Mouse (Mus musculus): ENCODE measurements at regions not wholly inside any gene's neighbourhood (a gene's known extent, or its start where the extent isn't known, plus 50 kb on each side); places are given as distances from the start of the nearest gene placed in this dataset.

- no peak overlapping the region for H3K27ac ChIP-seq (ENCODE audit: insufficient read depth, low read depth, low read length)
- DNase-seq = no peak
- H3K27me3 ChIP-seq (replicated peaks; ENCODE audit: control insufficient read depth, insufficient read depth, low read length) = no peaks in the 10 kb centered on the region
- no peaks in the 10 kb centered on the region for H3K36me3 ChIP-seq (ENCODE audit: control insufficient read depth, insufficient read depth, low read length)
- WGBS = 29% methylated on average over 19 of the region's 19 CpGs
- no peak overlapping the region for H3K4me3 ChIP-seq (ENCODE audit: insufficient read depth, low read depth, low read length)
- TF ChIP-seq POLR2A (IDR thresholded peaks at IDR 0.05; ENCODE audit: low read depth, low read length) (no peak), CTCF (conservative IDR thresholded peaks at IDR 0.05; ENCODE audit: insufficient read depth, insufficient read length, low read depth, low read length) (no peak)
- no peaks in the 10 kb centered on the region for H3K4me1 ChIP-seq (ENCODE audit: control insufficient read depth, insufficient read depth, low read length)
Observed at GRCm38 (mm10) chr2:71655504-71656390, 89.7 kb upstream of the Itga6 start.

- H3K36me3 ChIP-seq (ENCODE audit: control insufficient read depth, insufficient read depth, low read length) = no peaks in the 10 kb centered on the region
- no peak for DNase-seq
- H3K27ac ChIP-seq (ENCODE audit: insufficient read depth, low read depth, low read length) = no peak overlapping the region
- 73% methylated on average over 8 of the region's 8 CpGs for WGBS
- TF ChIP-seq CTCF (conservative IDR thresholded peaks at IDR 0.05; ENCODE audit: insufficient read depth, insufficient read length, low read depth, low read length) (no peak), POLR2A (IDR thresholded peaks at IDR 0.05; ENCODE audit: low read depth, low read length) (no peak)
- H3K4me1 ChIP-seq (ENCODE audit: control insufficient read depth, insufficient read depth, low read length) = no peaks in the 10 kb centered on the region
- H3K4me3 ChIP-seq (ENCODE audit: insufficient read depth, low read depth, low read length) = no peak overlapping the region
- H3K27me3 ChIP-seq (replicated peaks; ENCODE audit: control insufficient read depth, insufficient read depth, low read length) = no peaks in the 10 kb centered on the region
Observed at GRCm38 (mm10) chr2:71656611-71657244, 88.7 kb upstream of the Itga6 start.

GRCm38 (mm10) chr2:71661438-71661837 lies 84.0 kb upstream of the Itga6 start:
- H3K4me3 ChIP-seq (ENCODE audit: insufficient read depth, low read depth, low read length) = no peak overlapping the region

GRCm38 (mm10) chr2:71661986-71662385 lies 83.4 kb upstream of the Itga6 start:
- Histone ChIP-seq H3K4me1 (ENCODE audit: control insufficient read depth, insufficient read depth, low read length) (no peaks in the 10 kb centered on the region), H3K4me3 (ENCODE audit: insufficient read depth, low read depth, low read length) (no peak overlapping the region), H3K27me3 (replicated peaks; ENCODE audit: control insufficient read depth, insufficient read depth, low read length) (no peaks in the 10 kb centered on the region), H3K27ac (ENCODE audit: insufficient read depth, low read depth, low read length) (no peak overlapping the region), H3K36me3 (ENCODE audit: control insufficient read depth, insufficient read depth, low read length) (no peaks in the 10 kb centered on the region)
- WGBS = 89% methylated on average over 5 of the region's 5 CpGs
- no peak for DNase-seq
- TF ChIP-seq POLR2A (IDR thresholded peaks at IDR 0.05; ENCODE audit: low read depth, low read length) (no peak), CTCF (conservative IDR thresholded peaks at IDR 0.05; ENCODE audit: insufficient read depth, insufficient read length, low read depth, low read length) (no peak)

More at GRCm38 (mm10) chr2:71661438-71661837, 84.0 kb upstream of the Itga6 start:
- Histone ChIP-seq H3K27me3 (replicated peaks; ENCODE audit: control insufficient read depth, insufficient read depth, low read length) (no peaks in the 10 kb centered on the region), H3K36me3 (ENCODE audit: control insufficient read depth, insufficient read depth, low read length) (no peaks in the 10 kb centered on the region), H3K4me1 (ENCODE audit: control insufficient read depth, insufficient read depth, low read length) (no peaks in the 10 kb centered on the region), H3K27ac (ENCODE audit: insufficient read depth, low read depth, low read length) (no peak overlapping the region)
- TF ChIP-seq POLR2A (IDR thresholded peaks at IDR 0.05; ENCODE audit: low read depth, low read length) = no peak
- no peak for TF ChIP-seq CTCF (conservative IDR thresholded peaks at IDR 0.05; ENCODE audit: insufficient read depth, insufficient read length, low read depth, low read length)
- DNase-seq = no peak

- DNase-seq = no peak
- Histone ChIP-seq H3K36me3 (ENCODE audit: control insufficient read depth, insufficient read depth, low read length) (no peaks in the 10 kb centered on the region), H3K4me1 (ENCODE audit: control insufficient read depth, insufficient read depth, low read length) (no peaks in the 10 kb centered on the region), H3K4me3 (ENCODE audit: insufficient read depth, low read depth, low read length) (no peak overlapping the region), H3K27me3 (replicated peaks; ENCODE audit: control insufficient read depth, insufficient read depth, low read length) (no peaks in the 10 kb centered on the region), H3K27ac (ENCODE audit: insufficient read depth, low read depth, low read length) (no peak overlapping the region)
- TF ChIP-seq CTCF (conservative IDR thresholded peaks at IDR 0.05; ENCODE audit: insufficient read depth, insufficient read length, low read depth, low read length) (no peak), POLR2A (IDR thresholded peaks at IDR 0.05; ENCODE audit: low read depth, low read length) (no peak)
- WGBS = 76% methylated on average over 8 of the region's 8 CpGs
Observed at GRCm38 (mm10) chr2:71663453-71663852, 82.0 kb upstream of the Itga6 start.

GRCm38 (mm10) chr2:71666927-71667326 lies 78.5 kb upstream of the Itga6 start:
- H3K36me3 ChIP-seq (ENCODE audit: control insufficient read depth, insufficient read depth, low read length) = no peaks in the 10 kb centered on the region
- H3K27ac ChIP-seq (ENCODE audit: insufficient read depth, low read depth, low read length) = no peak overlapping the region
- no peak for TF ChIP-seq CTCF (conservative IDR thresholded peaks at IDR 0.05; ENCODE audit: insufficient read depth, insufficient read length, low read depth, low read length)
- TF ChIP-seq POLR2A (IDR thresholded peaks at IDR 0.05; ENCODE audit: low read depth, low read length) = no peak
- WGBS = 86% methylated on average over 2 of the region's 2 CpGs
- no peaks in the 10 kb centered on the region for H3K4me1 ChIP-seq (ENCODE audit: control insufficient read depth, insufficient read depth, low read length)
- peak; percentile 29 for DNase-seq
- H3K27me3 ChIP-seq (replicated peaks; ENCODE audit: control insufficient read depth, insufficient read depth, low read length) = no peaks in the 10 kb centered on the region
- H3K4me3 ChIP-seq (ENCODE audit: insufficient read depth, low read depth, low read length) = no peak overlapping the region

GRCm38 (mm10) chr2:71667746-71668145 lies 77.7 kb upstream of the Itga6 start:
- H3K36me3 ChIP-seq (ENCODE audit: control insufficient read depth, insufficient read depth, low read length) = no peaks in the 10 kb centered on the region
- no peak overlapping the region for H3K4me3 ChIP-seq (ENCODE audit: insufficient read depth, low read depth, low read length)
- no peak overlapping the region for H3K27ac ChIP-seq (ENCODE audit: insufficient read depth, low read depth, low read length)
- no peaks in the 10 kb centered on the region for H3K27me3 ChIP-seq (replicated peaks; ENCODE audit: control insufficient read depth, insufficient read depth, low read length)
- no peaks in the 10 kb centered on the region for H3K4me1 ChIP-seq (ENCODE audit: control insufficient read depth, insufficient read depth, low read length)
- DNase-seq = no peak
- TF ChIP-seq CTCF (conservative IDR thresholded peaks at IDR 0.05; ENCODE audit: insufficient read depth, insufficient read length, low read depth, low read length) = no peak
- TF ChIP-seq POLR2A (IDR thresholded peaks at IDR 0.05; ENCODE audit: low read depth, low read length) = no peak
- 83% methylated on average over 3 of the region's 3 CpGs for WGBS

Data from kidney, adult 2 months (tissue).